Mouse (Mus musculus) bone marrow macrophage, adult 2 months (primary cell): Measurements from ENCODE around the gene Kcnj12.

Source experiments
- CTCF ChIP-seq: IDR thresholded peaks from 2 replicates; pipeline ENCODE4 v1.5.1; 2012; ENCODE audit warnings: low read depth, mild to moderate bottlenecking, low read length, moderate library complexity
- POLR2A ChIP-seq: IDR thresholded peaks from 2 replicates; pipeline ENCODE4 v1.6.1; 2012; ENCODE audit warnings: mild to moderate bottlenecking, low read depth, low read length, borderline replicate concordance

DNA sequence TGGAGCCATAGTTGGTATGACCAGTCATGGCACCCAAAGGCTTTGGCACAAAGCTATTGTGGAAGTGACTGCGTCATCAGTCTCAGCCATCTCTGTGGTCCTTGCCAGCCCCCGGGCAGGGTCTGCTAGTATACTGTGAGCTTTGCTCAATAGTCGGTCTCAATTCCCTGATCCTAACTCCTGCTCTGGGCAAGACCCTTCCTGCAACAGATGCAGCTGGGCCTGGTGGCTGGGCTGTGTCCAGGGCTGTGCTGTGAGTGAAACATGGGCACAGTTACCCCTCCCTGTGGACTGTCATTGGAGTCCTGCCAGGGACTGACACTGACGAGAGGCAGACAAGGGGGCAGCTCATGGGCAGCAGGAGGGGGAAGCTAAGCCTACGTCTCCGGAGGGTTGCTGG, 2.6 kb downstream of the Kcnj12 start:
- TF ChIP-seq CTCF (no peak), POLR2A (no peak)
